Mouse (Mus musculus) kidney, adult 11 months (tissue): ENCODE results near the gene Hmgn3.

ENCODE experiments used
- DNase-seq: peaks from one replicate; pipeline ENCODE4 v3.0.0; 2022

Hmgn3 gene

DNA sequence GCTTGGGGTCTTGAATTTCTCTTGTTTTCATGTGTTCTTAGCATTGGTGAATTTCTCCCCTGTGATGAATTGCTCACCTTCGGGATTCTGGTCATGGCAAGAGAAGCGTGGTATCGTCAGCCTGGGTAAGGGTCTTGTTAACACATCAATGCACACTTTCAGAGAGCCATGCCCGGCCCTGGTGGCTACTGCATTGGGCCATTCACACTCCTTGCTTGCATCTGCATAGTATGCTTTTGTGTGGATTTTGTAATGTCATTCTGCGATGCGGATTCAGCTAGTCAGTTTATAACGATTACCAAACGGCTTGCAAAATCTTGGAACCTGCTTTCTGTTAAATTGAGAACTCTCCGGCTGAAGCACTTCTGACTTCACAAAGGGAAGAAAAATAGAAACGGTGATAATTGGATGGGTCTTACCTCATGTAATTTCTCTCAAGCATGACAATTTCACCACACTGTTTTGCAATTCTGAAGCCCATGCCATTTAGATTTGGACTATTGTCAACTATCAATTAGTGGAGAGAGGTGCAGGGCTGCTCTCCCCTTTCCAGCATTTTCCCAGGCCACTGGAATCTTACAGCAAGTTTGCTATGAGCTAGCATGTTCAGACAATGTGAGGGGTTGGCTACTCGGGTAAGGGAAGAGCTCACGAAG lies 47.7 kb downstream of the Hmgn3 start:
- no peak for DNase-seq

DNA sequence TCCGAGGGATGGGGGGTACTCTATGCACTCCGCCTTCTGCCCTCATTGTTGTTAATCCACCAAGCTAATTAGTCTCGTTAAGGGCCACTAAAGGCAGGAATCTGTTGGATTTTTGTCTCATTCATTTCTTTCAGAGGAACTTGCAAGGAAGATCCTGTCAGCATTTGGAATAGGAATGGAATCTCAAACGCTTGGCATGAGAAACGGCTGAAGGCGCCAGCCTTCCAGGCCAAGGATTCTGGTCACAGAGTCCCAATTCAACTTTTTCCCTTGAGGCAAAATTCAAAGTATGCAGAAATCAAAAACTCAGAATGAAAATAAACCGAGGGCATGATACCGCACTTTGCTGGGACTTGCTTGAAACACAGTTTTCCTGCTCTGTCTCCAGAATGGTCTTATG lies 48.7 kb downstream of the Hmgn3 start:
- DNase-seq = no peak

- no peak for DNase-seq
These were observed 51.7 kb downstream of the Hmgn3 start for GRCm38 (mm10) chr9:83094649-83095336.

DNA sequence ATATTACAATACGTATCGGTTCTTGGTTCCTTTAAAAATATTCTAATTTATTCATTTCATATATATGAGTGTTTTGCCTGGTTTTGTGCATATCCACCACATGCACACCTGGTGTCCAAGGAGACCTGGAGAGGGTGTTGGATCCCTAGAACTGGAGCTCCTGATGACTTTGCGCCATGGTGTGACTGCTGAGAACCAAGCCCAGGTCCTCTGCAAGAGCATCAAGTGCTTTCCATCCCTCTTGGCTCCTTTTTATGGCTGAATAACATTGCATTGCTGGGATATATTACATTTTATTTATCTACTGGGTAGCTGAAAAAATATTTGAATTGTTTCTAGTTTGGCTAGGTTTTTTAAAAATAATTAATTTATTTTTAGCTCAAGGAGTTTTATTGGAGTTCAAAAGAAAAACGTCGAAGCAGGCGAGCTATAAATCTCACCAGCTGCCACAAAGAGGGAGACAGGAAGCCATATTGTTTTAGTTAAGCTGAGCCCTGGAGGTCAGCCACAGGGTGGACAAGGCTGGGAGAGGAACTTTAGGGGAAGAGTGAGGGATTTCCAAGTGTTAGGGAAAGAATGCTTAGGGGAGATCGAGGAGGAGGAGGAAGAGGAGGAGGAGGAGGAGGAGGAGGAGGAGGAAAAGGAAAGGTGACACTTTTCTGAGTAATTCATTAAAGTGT lies 62.6 kb downstream of the Hmgn3 start:
- DNase-seq = no peak

- DNase-seq = no peak
These were observed 63.4 kb downstream of the Hmgn3 start for GRCm38 (mm10) chr9:83083091-83083490.

DNA sequence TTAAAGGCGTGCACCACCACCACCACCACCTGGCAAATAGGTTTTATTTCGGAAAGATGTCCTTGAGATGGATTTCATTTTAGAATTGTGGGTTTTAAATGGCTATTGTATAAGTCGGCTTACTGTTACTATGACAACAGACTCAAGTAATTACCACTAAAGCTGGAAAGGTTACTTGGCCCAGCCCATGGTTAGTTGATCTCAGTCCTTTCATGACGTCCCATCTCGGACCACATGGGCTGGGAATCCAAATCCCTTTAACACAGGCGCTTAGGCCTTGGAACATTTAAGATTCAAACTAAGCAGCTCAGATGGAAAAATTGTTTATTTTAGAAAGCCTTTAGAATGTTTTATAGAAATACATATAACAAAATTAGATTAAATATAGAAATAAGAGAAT lies 64.2 kb downstream of the Hmgn3 start:
- DNase-seq = no peak

- DNase-seq = no peak
These were observed 66.8 kb downstream of the Hmgn3 start for GRCm38 (mm10) chr9:83079724-83080123.

GRCm38 (mm10) chr9:83068246-83068645 lies 78.2 kb downstream of the Hmgn3 start:
- DNase-seq = no peak

DNA sequence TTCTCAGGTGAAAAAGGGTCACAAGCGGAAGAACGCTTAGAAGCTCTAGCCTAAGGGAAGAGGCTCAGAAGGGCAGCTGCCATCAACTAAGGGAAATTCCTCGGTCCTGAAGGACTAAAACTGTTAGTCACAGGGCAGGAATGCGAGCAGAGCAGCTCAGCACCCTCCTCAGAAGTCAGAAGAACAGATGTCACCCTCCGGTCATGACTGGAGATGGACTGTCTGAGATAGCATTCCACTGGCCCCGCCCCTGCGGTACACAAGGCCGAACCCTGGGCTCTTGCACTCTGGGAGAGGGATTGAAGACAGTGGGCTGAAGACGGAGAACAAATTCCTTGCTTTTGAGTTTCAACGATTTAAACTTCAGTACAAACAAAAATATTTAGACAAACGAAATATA lies 85.2 kb downstream of the Hmgn3 start:
- DNase-seq = no peak
